Mouse (Mus musculus) bone marrow macrophage, adult 2 months (primary cell): Measurements from ENCODE around the gene Ust.

ENCODE experiments used
- CTCF ChIP-seq: IDR thresholded peaks from 2 replicates; pipeline ENCODE4 v1.5.1; 2012; ENCODE audit warnings: low read depth, mild to moderate bottlenecking, low read length, moderate library complexity
- POLR2A ChIP-seq: IDR thresholded peaks from 2 replicates; pipeline ENCODE4 v1.6.1; 2012; ENCODE audit warnings: mild to moderate bottlenecking, low read depth, low read length, borderline replicate concordance

DNA sequence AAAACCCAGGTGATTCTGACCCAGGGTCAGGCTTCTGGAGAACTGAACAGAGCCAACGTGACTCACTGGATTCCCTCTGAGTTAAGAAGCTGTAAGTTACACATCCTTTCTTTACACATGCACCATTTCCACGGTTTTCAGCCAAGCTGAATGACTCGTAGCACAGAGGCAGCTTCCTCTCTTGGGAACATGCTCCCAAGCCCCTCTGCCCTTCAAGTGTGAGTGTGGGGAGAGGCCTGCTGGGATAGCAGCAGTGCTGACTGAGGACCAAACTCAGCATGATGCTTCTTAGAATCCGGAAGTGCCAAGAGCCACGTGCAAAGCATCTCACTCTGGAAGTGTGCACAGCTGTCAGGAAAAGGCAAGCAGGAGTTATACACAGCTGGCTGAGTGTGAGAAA is 228.0 kb downstream of the Ust start:
- no peak for TF ChIP-seq POLR2A
- TF ChIP-seq CTCF = no peak
